Mouse (Mus musculus) bone marrow, adult 2 months (tissue): ENCODE results near the gene Olfr1220. TPM values are rescaled to one million over a fixed set of nuclear protein-coding genes. Genes with fewer than 3 reads are reported as not detected.

ENCODE experiments used
- H3K27ac ChIP-seq: fragments of 200-500 bp; 2 replicates; pipeline ENCODE4 v1.5.1; 2012; ENCODE audit warnings: low read depth, mild to moderate bottlenecking, control low read depth, inconsistent platforms, low read length; ENCODE audit not compliant: control insufficient read depth, poor library complexity, insufficient read depth
- H3K4me1 ChIP-seq: fragments of 200-500 bp; 2 replicates; pipeline ENCODE4 v1.6.1; 2011; ENCODE audit warnings: low read length; ENCODE audit not compliant: control insufficient read depth, insufficient read depth
- H3K4me3 ChIP-seq: fragments of 200-500 bp; replicated peaks from 2 replicates; pipeline ENCODE3; 2011; ENCODE audit warnings: mild to moderate bottlenecking, low read depth, low read length, control low read depth; ENCODE audit not compliant: control insufficient read depth
- CTCF ChIP-seq: fragments of 200-500 bp; IDR thresholded peaks from 2 replicates; pipeline ENCODE4 v1.5.1; 2011; ENCODE audit warnings: low read length, control low read depth; ENCODE audit not compliant: control insufficient read depth, insufficient read depth
- POLR2A ChIP-seq: fragments of 200-500 bp; IDR thresholded peaks from 2 replicates; pipeline ENCODE4 v1.6.1; 2011; ENCODE audit warnings: low read depth, mild to moderate bottlenecking, control low read depth, low read length, borderline replicate concordance; ENCODE audit not compliant: control insufficient read depth
- WGBS: fragments of 180-500 bp; shearing (Covaris S2); methylation state at CpG from one replicate; pipeline ENCODE4 v1.1.7; 2018; 5-methylcytosine and 5-hydroxymethylcytosine counted together
- polyA plus RNA-seq: library from polyadenylated mRNA; stranded (reverse); fragments of >200 nt; gene quantifications from 2 replicates; pipeline ENCODE4 v1.2.4, GENCODE M21; 2011; ENCODE audit warnings: low replicate concordance; ENCODE audit not compliant: missing spikeins, insufficient read depth, insufficient read length

The Olfr1220 gene
- not detected in 2 replicates for polyA plus RNA-seq

- no peak within 1 kb of the TSS for H3K27ac ChIP-seq
- WGBS: 61% methylated on average over 3 of the region's 3 CpGs
- no peak within 1 kb of the TSS for H3K4me3 ChIP-seq
- H3K4me1 ChIP-seq: no peaks in the 10 kb centered on the region
- TF ChIP-seq CTCF: no peak
- TF ChIP-seq POLR2A: no peak
Measured at GRCm38 (mm10) chr2:89106735-89107134, at the start of gene Olfr1220. TSS of gene Olfr1220 (minus strand) at chr2:89106835.

- Histone ChIP-seq H3K4me1 (no peaks in the 10 kb centered on the region), H3K4me3 (no peak within 1 kb of the TSS), H3K27ac (no peak within 1 kb of the TSS)
- no peak for TF ChIP-seq POLR2A
- no peak for TF ChIP-seq CTCF
- 73% methylated on average over 1 of the region's 1 CpGs for WGBS
Measured at GRCm38 (mm10) chr2:89151460-89151859, 44.8 kb upstream of the Olfr1220 start, which contains the start of gene Olfr1223. TSS of gene Olfr1223 (minus strand) at chr2:89151560.

GRCm38 (mm10) chr2:89132954-89133353, 26.3 kb upstream of the Olfr1220 start, which contains the start of gene Olfr1222:
TSS of gene Olfr1222 (minus strand) at chr2:89133054.
- WGBS: 62% methylated on average over 3 of the region's 3 CpGs
- H3K27ac ChIP-seq: no peak within 1 kb of the TSS
- no peak within 1 kb of the TSS for H3K4me3 ChIP-seq
- TF ChIP-seq CTCF: no peak
- H3K4me1 ChIP-seq: no peaks in the 10 kb centered on the region

- Histone ChIP-seq H3K27ac (no peak within 1 kb of the TSS), H3K4me1 (no peaks in the 10 kb centered on the region), H3K4me3 (no peak within 1 kb of the TSS)
- TF ChIP-seq POLR2A (no peak), CTCF (no peak)
- 10% methylated on average over 2 of the region's 2 CpGs for WGBS
Measured at GRCm38 (mm10) chr2:89117183-89117582, 10.5 kb upstream of the Olfr1220 start, which contains the start of gene Olfr1221. TSS of gene Olfr1221 (minus strand) at chr2:89117283.

- no peak for TF ChIP-seq POLR2A
- no peak for TF ChIP-seq CTCF
- Histone ChIP-seq H3K4me3 (no peak overlapping the region), H3K4me1 (no peaks in the 10 kb centered on the region), H3K27ac (no peak overlapping the region)
Measured at GRCm38 (mm10) chr2:89105651-89106050, 984 bp downstream of the Olfr1220 start.

- 95% methylated on average over 1 of the region's 1 CpGs for WGBS
- TF ChIP-seq CTCF (no peak), POLR2A (no peak)
- no peaks in the 10 kb centered on the region for H3K4me1 ChIP-seq
- no peak overlapping the region for H3K4me3 ChIP-seq
- H3K27ac ChIP-seq: no peak overlapping the region
Measured at GRCm38 (mm10) chr2:89093848-89094247, 12.8 kb downstream of the Olfr1220 start.

GRCm38 (mm10) chr2:89083413-89083812, 23.2 kb downstream of the Olfr1220 start, which contains the start of gene Olfr1219:
TSS of gene Olfr1219 (minus strand) at chr2:89083513.
- TF ChIP-seq POLR2A (no peak), CTCF (no peak)
- Histone ChIP-seq H3K4me1 (no peaks in the 10 kb centered on the region), H3K4me3 (no peak within 1 kb of the TSS), H3K27ac (no peak within 1 kb of the TSS)
- 34% methylated on average over 1 of the region's 1 CpGs for WGBS

- Histone ChIP-seq H3K4me3 (no peak overlapping the region), H3K27ac (no peak overlapping the region), H3K4me1 (no peaks in the 10 kb centered on the region)
- TF ChIP-seq CTCF (no peak), POLR2A (no peak)
Measured at GRCm38 (mm10) chr2:89081487-89081886, 25.1 kb downstream of the Olfr1220 start.

- H3K4me3 ChIP-seq: no peak within 1 kb of the TSS
- TF ChIP-seq CTCF (no peak), POLR2A (no peak)
- no peak within 1 kb of the TSS for H3K27ac ChIP-seq
- no peaks in the 10 kb centered on the region for H3K4me1 ChIP-seq
Measured at GRCm38 (mm10) chr2:89061087-89061486, 45.5 kb downstream of the Olfr1220 start, which contains the start of gene Olfr1218. TSS of gene Olfr1218 (minus strand) at chr2:89061187.

Other genes starting within 250 kb of the Olfr1220 start
- gene Olfr1206, start 243.6 kb downstream of the Olfr1220 start, polyA plus RNA-seq: not detected in 2 replicates
- not detected in 2 replicates for gene Olfr1208, start 204.5 kb downstream of the Olfr1220 start, polyA plus RNA-seq
- gene Olfr1209, start 191.7 kb downstream of the Olfr1220 start, polyA plus RNA-seq: not detected in 2 replicates
- not detected in 2 replicates for gene Olfr1211, start 168.7 kb downstream of the Olfr1220 start, polyA plus RNA-seq
- gene Olfr1212, start 152.9 kb downstream of the Olfr1220 start, polyA plus RNA-seq: not detected in 2 replicates
- not detected in 2 replicates for gene Gm13762, start 126.6 kb downstream of the Olfr1220 start, polyA plus RNA-seq
- gene Olfr1214, start 114.2 kb downstream of the Olfr1220 start, polyA plus RNA-seq: not detected in 2 replicates
- not detected in 2 replicates for gene Olfr1215, start 99.9 kb downstream of the Olfr1220 start, polyA plus RNA-seq
- gene Olfr1216, start 88.5 kb downstream of the Olfr1220 start, polyA plus RNA-seq: not detected in 2 replicates
- gene Olfr1217, start 74.8 kb downstream of the Olfr1220 start, polyA plus RNA-seq: not detected in 2 replicates
- not detected in 2 replicates for gene Olfr1218, start 45.6 kb downstream of the Olfr1220 start, polyA plus RNA-seq
- 0.27 TPM in 1 of 2 replicates, not detected in the other for gene Olfr1219, start 23.3 kb downstream of the Olfr1220 start, polyA plus RNA-seq
- gene Olfr1221, start 10.4 kb upstream of the Olfr1220 start, polyA plus RNA-seq: not detected in 2 replicates
- gene Olfr1222, start 26.2 kb upstream of the Olfr1220 start, polyA plus RNA-seq: not detected in 2 replicates
- not detected in 2 replicates for gene Olfr1223, start 44.7 kb upstream of the Olfr1220 start, polyA plus RNA-seq
- gene Olfr1224-ps1, start 57.3 kb upstream of the Olfr1220 start, polyA plus RNA-seq: not detected in 2 replicates
- not detected in 2 replicates for gene Olfr1225, start 67.8 kb upstream of the Olfr1220 start, polyA plus RNA-seq
- not detected in 2 replicates for gene Olfr1226, start 93.2 kb upstream of the Olfr1220 start, polyA plus RNA-seq
- gene Olfr1228, start 147.2 kb upstream of the Olfr1220 start, polyA plus RNA-seq: not detected in 2 replicates
- gene Olfr1229, start 181.2 kb upstream of the Olfr1220 start, polyA plus RNA-seq: not detected in 2 replicates
- not detected in 2 replicates for gene Olfr1230, start 190.4 kb upstream of the Olfr1220 start, polyA plus RNA-seq
- 0.25 TPM in 1 of 2 replicates, not detected in the other for gene Olfr1231, start 200.2 kb upstream of the Olfr1220 start, polyA plus RNA-seq
- gene Olfr1232, start 222.8 kb upstream of the Olfr1220 start, polyA plus RNA-seq: not detected in 2 replicates
- gene Olfr1233, start 235.6 kb upstream of the Olfr1220 start, polyA plus RNA-seq: not detected in 2 replicates